Mouse (Mus musculus) bone marrow, adult 2 months (tissue): ENCODE data around the gene Kcnq1.

ENCODE experiments used
- CTCF ChIP-seq: fragments of 200-500 bp; IDR thresholded peaks from 2 replicates; pipeline ENCODE4 v1.5.1; 2011; ENCODE audit warnings: low read length, control low read depth; ENCODE audit not compliant: control insufficient read depth, insufficient read depth
- POLR2A ChIP-seq: fragments of 200-500 bp; IDR thresholded peaks from 2 replicates; pipeline ENCODE4 v1.6.1; 2011; ENCODE audit warnings: low read depth, mild to moderate bottlenecking, control low read depth, low read length, borderline replicate concordance; ENCODE audit not compliant: control insufficient read depth

- no peak for TF ChIP-seq CTCF
- no peak for TF ChIP-seq POLR2A
Measured at GRCm38 (mm10) chr7:143428142-143428813, 322.1 kb downstream of the Kcnq1 start.
